10 mouse cellular contexts compared by ENCODE assay signal in the genomic region with DNA sequence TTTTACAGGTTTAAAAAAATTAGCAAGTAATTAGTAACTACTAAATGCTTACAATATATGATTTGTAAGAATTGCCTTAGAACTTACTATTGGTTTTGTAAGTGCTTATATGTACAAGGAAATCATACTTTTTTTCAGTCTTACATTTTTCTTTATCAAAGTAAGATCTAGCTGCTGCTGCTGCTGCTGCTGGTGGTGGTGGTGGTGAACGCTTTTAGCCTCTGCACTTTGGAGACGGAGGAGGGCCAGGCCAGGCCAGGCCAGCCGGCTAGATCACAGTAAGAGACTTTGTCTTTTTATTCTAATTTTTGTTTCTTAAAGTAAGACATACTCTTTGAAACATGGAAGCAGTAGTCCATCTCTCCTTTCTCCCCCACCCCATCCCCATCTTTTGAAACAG. TPM values are rescaled to one million over a fixed set of nuclear protein-coding genes. Genes with fewer than 3 reads are reported as not detected.
A peak's percentile ranks its signal among the peaks of the same experiment; 100 is the strongest.
DNase-seq lines count a peak whose midpoint lies in the region; ATAC-seq and TF ChIP-seq lines count a peak whose summit lies in the region.
"Had no signal": no experiment of that assay in that cellular context is flagged by ENCODE, and none has a peak within 500 bp of the region (broad histone marks: within the 10 kb centered on the region; RNA-seq: fewer than 3 reads in every experiment).

No protein-coding gene starts in this region.

- TF ChIP-seq EP300 in MEL (IDR thresholded peaks at IDR 0.05; ENCODE audit: low read depth in 1 of 2, low read length in 2 of 2): no peak

- intact Hi-C loops in heart, postnatal 36 days (cut with DNase I): no loop called here

- H3K27ac ChIP-seq in heart, embryonic 15.5 days: no peak overlapping the region
- no peak overlapping the region for H3K27ac ChIP-seq in MEL (ENCODE audit: control insufficient read depth, low read depth, low read length)
- H3K27ac ChIP-seq in forebrain, embryonic 16.5 days (ENCODE audit: low read length): no peak overlapping the region
- no peak overlapping the region for H3K27ac ChIP-seq in midbrain, embryonic 13.5 days
- H3K27ac ChIP-seq in thymus, adult 2 months (ENCODE audit: control insufficient read depth, insufficient read depth, low read length): no peak overlapping the region

- peaks cover 17% of the 10 kb centered on the region for H3K4me1 ChIP-seq in heart, embryonic 15.5 days (replicated peaks)
- H3K4me1 ChIP-seq in MEL (ENCODE audit: control insufficient read depth in 1 of 2, insufficient read depth in 2 of 2, low read length in 2 of 2): peaks cover 0 to 7% of the 10 kb centered on the region in 2 experiments; a peak in 1 of 4 replicates
- peaks cover 12% of the 10 kb centered on the region for H3K4me1 ChIP-seq in forebrain, embryonic 16.5 days (replicated peaks; ENCODE audit: control insufficient read depth, insufficient read depth, low read length)
- H3K4me1 ChIP-seq in midbrain, embryonic 13.5 days (replicated peaks): peaks cover 28% of the 10 kb centered on the region
- H3K4me1 ChIP-seq in thymus, adult 2 months (replicated peaks; ENCODE audit: control insufficient read depth, insufficient read depth, low read length): peaks cover 5% of the 10 kb centered on the region

- H3K4me2 ChIP-seq in heart, embryonic 15.5 days: peak overlapping the region; percentile 36; the same call in 1 of the 2 replicates
- H3K4me2 ChIP-seq in forebrain, embryonic 16.5 days (ENCODE audit: low read length): peak overlapping the region; percentile 37
- H3K4me2 ChIP-seq in midbrain, embryonic 13.5 days (replicated peaks): peak overlapping the region; percentile 46

- TF ChIP-seq POLR2A in MEL (IDR thresholded peaks at IDR 0.05; ENCODE audit: control insufficient read depth in 1 of 2, insufficient read depth in 1 of 2, low read depth in 1 of 2, low read length in 2 of 2, poor library complexity in 1 of 2): no peak
- no peak for TF ChIP-seq POLR2A in thymus, adult 2 months (IDR thresholded peaks at IDR 0.05; ENCODE audit: control insufficient read depth, extremely low read depth, insufficient read depth, low read length, poor library complexity)

- no peak overlapping the region for H3K4me3 ChIP-seq in heart, embryonic 15.5 days
- H3K4me3 ChIP-seq in MEL (ENCODE audit: control insufficient read depth in 1 of 2, insufficient read depth in 1 of 2, low read depth in 2 of 2, low read length in 2 of 2): peak overlapping the region; percentile 33 to 76
- H3K4me3 ChIP-seq in forebrain, embryonic 16.5 days (replicated peaks; ENCODE audit: low read length): no peak overlapping the region
- H3K4me3 ChIP-seq in midbrain, embryonic 13.5 days (replicated peaks): peak overlapping the region; percentile 23
- H3K4me3 ChIP-seq in thymus, adult 2 months (ENCODE audit: control insufficient read depth, insufficient read depth, low read length): no peak overlapping the region

- peaks cover 57% of the 10 kb centered on the region for H3K79me2 ChIP-seq in MEL (ENCODE audit: control insufficient read depth, insufficient read depth, low read length, poor library complexity)

- H3K9me3 ChIP-seq in heart, embryonic 15.5 days (replicated peaks): no peaks in the 10 kb centered on the region
- H3K9me3 ChIP-seq in MEL (replicated peaks; ENCODE audit: insufficient read depth, low read length): no peaks in the 10 kb centered on the region
- H3K9me3 ChIP-seq in forebrain, embryonic 16.5 days (ENCODE audit: control insufficient read depth, low read length): no peaks in the 10 kb centered on the region
- no peaks in the 10 kb centered on the region for H3K9me3 ChIP-seq in midbrain, embryonic 13.5 days

- H3K9ac ChIP-seq in heart, embryonic 15.5 days: no peak overlapping the region
- peak overlapping the region; percentile 26 for H3K9ac ChIP-seq in MEL (ENCODE audit: control insufficient read depth, low read depth, low read length, poor library complexity, severe bottlenecking)
- no peak overlapping the region for H3K9ac ChIP-seq in forebrain, embryonic 16.5 days (replicated peaks; ENCODE audit: low read depth, low read length)
- H3K9ac ChIP-seq in midbrain, embryonic 13.5 days (replicated peaks): peak overlapping the region; percentile 46; the same call in 1 of the 2 replicates

- H3K27me3 ChIP-seq in heart, embryonic 15.5 days: no peaks in the 10 kb centered on the region
- H3K27me3 ChIP-seq in MEL (ENCODE audit: control insufficient read depth in 1 of 2, insufficient read depth in 2 of 2, low read length in 2 of 2): no peaks in the 10 kb centered on the region
- H3K27me3 ChIP-seq in forebrain, embryonic 16.5 days (replicated peaks; ENCODE audit: control insufficient read depth, insufficient read depth, low read length): no peaks in the 10 kb centered on the region
- no peaks in the 10 kb centered on the region for H3K27me3 ChIP-seq in midbrain, embryonic 13.5 days
- H3K27me3 ChIP-seq in thymus, adult 2 months (ENCODE audit: control insufficient read depth, insufficient read depth, low read length): no peaks in the 10 kb centered on the region
- H3K27me3 ChIP-seq: Patski had no signal

- DNase-seq in heart, postnatal 36 days: no peak
- peak; percentile 28 for DNase-seq in MEL (ENCODE audit: low read depth, low spot score)
- DNase-seq in embryo, embryonic 9.5 days (ENCODE audit: extremely low spot score): no peak
- DNase-seq in thymus, postnatal 36 days: no peak
- no peak for DNase-seq in thymus, adult 2 months
- DNase-seq: kidney, postnatal 25 days had no signal

- TF ChIP-seq CTCF in MEL (IDR thresholded peaks at IDR 0.05 in 2 of 3, conservative IDR thresholded peaks at IDR 0.05 in 1 of 3; ENCODE audit: control insufficient read depth in 1 of 3, insufficient read depth in 1 of 3, low read depth in 2 of 3, low read length in 3 of 3, poor library complexity in 1 of 3, severe bottlenecking in 1 of 3): no peak
- no peak for TF ChIP-seq CTCF in thymus, adult 2 months (IDR thresholded peaks at IDR 0.05; ENCODE audit: borderline replicate concordance, control insufficient read depth, extremely low read depth, insufficient read depth, low read length, poor library complexity)

- ATAC-seq in heart, embryonic 15.5 days (replicated peaks; ENCODE audit: insufficient number of reproducible peaks, insufficient read depth, low FRiP score, low read depth): no peak
- no peak for ATAC-seq in forebrain, embryonic 16.5 days
- no peak for ATAC-seq in midbrain, embryonic 13.5 days

- H3K36me3 ChIP-seq in heart, embryonic 15.5 days: no peaks in the 10 kb centered on the region
- H3K36me3 ChIP-seq in MEL (ENCODE audit: control insufficient read depth in 1 of 2, insufficient read depth in 2 of 2, low read length in 2 of 2): peaks cover 7 to 26% of the 10 kb centered on the region in 2 experiments
- no peaks in the 10 kb centered on the region for H3K36me3 ChIP-seq in forebrain, embryonic 16.5 days (ENCODE audit: control insufficient read depth, insufficient read depth)
- peaks cover 4% of the 10 kb centered on the region; the same call in 1 of the 2 replicates for H3K36me3 ChIP-seq in midbrain, embryonic 13.5 days
- no peaks in the 10 kb centered on the region for H3K36me3 ChIP-seq in thymus, adult 2 months (ENCODE audit: control insufficient read depth, insufficient read depth, low read length)

- TF ChIP-seq RAD21 in MEL (IDR thresholded peaks at IDR 0.05; ENCODE audit: low read depth, low read length): no peak

- 37% methylated on average over 3 of the region's 3 CpGs for WGBS in heart, embryonic 15.5 days
- WGBS in forebrain, embryonic 16.5 days: 66% methylated on average over 3 of the region's 3 CpGs
- WGBS in midbrain, embryonic 13.5 days: 62% methylated on average over 3 of the region's 3 CpGs
- 21% methylated on average over 3 of the region's 3 CpGs for WGBS in thymus, adult 2 months

TF ChIP-seq in MEL, 35 proteins besides CTCF, POLR2A, EP300 and RAD21 (continues in another document):
- TF ChIP-seq MXI1 (IDR thresholded peaks at IDR 0.05; ENCODE audit: low read depth, low read length) (no peak), MYC (IDR thresholded peaks at IDR 0.05; ENCODE audit: low read depth, low read length) (no peak), ELF1 (IDR thresholded peaks at IDR 0.05; ENCODE audit: low read depth, low read length) (no peak), CHD1 (IDR thresholded peaks at IDR 0.05; ENCODE audit: low read depth, low read length) (no peak), ZC3H11A (IDR thresholded peaks at IDR 0.05; ENCODE audit: low read depth, low read length) (no peak), MAFK (IDR thresholded peaks at IDR 0.05; ENCODE audit: borderline replicate concordance, low read depth, low read length) (no peak), ZMIZ1 (IDR thresholded peaks at IDR 0.05; ENCODE audit: low read depth, low read length) (no peak), NELFE (IDR thresholded peaks at IDR 0.05; ENCODE audit: low read depth, low read length) (no peak), RCOR1 (IDR thresholded peaks at IDR 0.05; ENCODE audit: low read depth, low read length) (no peak), E2F4 (IDR thresholded peaks at IDR 0.05; ENCODE audit: borderline replicate concordance, low read depth, low read length) (no peak), MAX (IDR thresholded peaks at IDR 0.05; ENCODE audit: low read length) (no peak), ETS1 (IDR thresholded peaks at IDR 0.05; ENCODE audit: low read depth, low read length) (no peak), ZKSCAN1 (IDR thresholded peaks at IDR 0.05; ENCODE audit: low read depth, low read length) (no peak), ZNF384 (IDR thresholded peaks at IDR 0.05; ENCODE audit: low read depth, low read length) (no peak)

RNA-seq across cellular contexts. Expression of a gene that starts 2.0 kb away (rescaled TPM):
- 21.9 and 25.2 TPM in 2 replicates for polyA plus RNA-seq in heart, embryonic 15.5 days (2015; fragmentation: Nextera tagmentation; extraction: Ambion mirVana)
- total RNA-seq in heart, postnatal 36 days (2021): 100 to 1,000 TPM; 110 to 111 TPM
- 68.7 and 72.5 TPM in 2 replicates for total RNA-seq in MEL (2012; rRNA removed)
- 100 to 1,000 TPM in 1 of 2 experiments, 10 to 100 TPM in 1; 66.5 to 144 TPM for polyA plus RNA-seq in MEL (2012; ENCODE audit: insufficient read depth in 1 of 2, insufficient read length in 2 of 2, low read depth in 1 of 2, low replicate concordance in 2 of 2, missing spikeins in 1 of 2)
- polyA plus RNA-seq in forebrain, embryonic 16.5 days (2015; fragmentation: Nextera tagmentation; extraction: Ambion mirVana): 47.1 and 50.2 TPM in 2 replicates
- 52.1 and 54.9 TPM in 2 replicates for polyA plus RNA-seq in midbrain, embryonic 13.5 days (2015; fragmentation: Nextera tagmentation; extraction: Ambion mirVana)
- polyA plus RNA-seq in thymus, adult 2 months (2012; rRNA removed): 65.1 and 72.8 TPM in 2 replicates

RNA-seq across cellular contexts. Expression of a gene that starts 16.8 kb away (rescaled TPM):
- 1.1 and 1.7 TPM in 2 replicates for polyA plus RNA-seq in heart, embryonic 15.5 days (2015; fragmentation: Nextera tagmentation; extraction: Ambion mirVana)
- total RNA-seq in heart, postnatal 36 days (2021): under 1 TPM; 0.24 to 0.36 TPM
- total RNA-seq in MEL (2012; rRNA removed): 13.0 and 15.4 TPM in 2 replicates
- 10 to 100 TPM in 1 of 2 experiments, not detected in 1; 24.0 TPM for polyA plus RNA-seq in MEL (2012; ENCODE audit: insufficient read depth in 1 of 2, insufficient read length in 2 of 2, low read depth in 1 of 2, low replicate concordance in 2 of 2, missing spikeins in 1 of 2)
- 0.32 and 0.81 TPM in 2 replicates for polyA plus RNA-seq in forebrain, embryonic 16.5 days (2015; fragmentation: Nextera tagmentation; extraction: Ambion mirVana)
- polyA plus RNA-seq in midbrain, embryonic 13.5 days (2015; fragmentation: Nextera tagmentation; extraction: Ambion mirVana): 0.59 and 0.90 TPM in 2 replicates
- 17.2 and 19.5 TPM in 2 replicates for polyA plus RNA-seq in thymus, adult 2 months (2012; rRNA removed)

Comparison
In these comparisons a context has a peak if more than half of its experiments do, and no peak if none do; other contexts are left out.
1. H3K4me3 ChIP-seq: peak in MEL (2 of 2) and midbrain, embryonic 13.5 days (single experiment); none in heart, embryonic 15.5 days (single experiment), forebrain, embryonic 16.5 days (single experiment) and thymus, adult 2 months (single experiment).
2. H3K9ac ChIP-seq: peak in MEL (single experiment) and midbrain, embryonic 13.5 days (single experiment); none in heart, embryonic 15.5 days (single experiment) and forebrain, embryonic 16.5 days (single experiment).
3. Peak in every context shown above with its lines, with median percentiles within 50 percentile points of each other: H3K4me2 ChIP-seq.